Mouse (Mus musculus) left cerebral cortex, adult 18-20 months (tissue): ENCODE measurements around the gene Dhrs11. TPM values are rescaled to one million over a fixed set of nuclear protein-coding genes. Genes with fewer than 3 reads are reported as not detected.
A peak's percentile ranks its signal among the peaks of the same experiment; 100 is the strongest.
"Not testable (repeated sequence)": the region's sequence is repeated elsewhere in the genome, so short reads cannot be mapped to it uniquely, and the experiment has no call there.

ENCODE experiments used
- DNase-seq, 2 experiments: peaks; one replicate each; pipeline ENCODE4 v3.0.0; 2021 to 2022; ENCODE audit warnings: low spot score in 2 of 2, mixed read lengths in 1 of 2
- long read RNA-seq, 2 experiments: library from polyadenylated mRNA; stranded (forward); transcript quantifications; one replicate each; pipeline ENCODE4 v2.0.0; 2021
- total RNA-seq, 2 experiments: library from RNA; stranded (reverse); gene quantifications; 2 replicates each; pipeline ENCODE4 v1.2.3; 2021

Dhrs11 gene
- total RNA-seq, result 1 to 10 TPM; 7.9 to 8.4 TPM
- long read RNA-seq, experiment 1, transcript Dhrs11-201 (7 exons, 1,254 nt), result major isoform, 5 of 11 reads
- long read RNA-seq, experiment 1, partial matches to known transcripts, result 0 of 11 reads
- long read RNA-seq, experiment 1, other reads (novel, unspliced or antisense), result 6 of 11 reads
- long read RNA-seq, experiment 2, transcript Dhrs11-201 (7 exons, 1,254 nt), result major isoform, 7 of 14 reads
- long read RNA-seq, experiment 2, partial matches to known transcripts, result 2 of 14 reads
- long read RNA-seq, experiment 2, other reads (novel, unspliced or antisense), result 5 of 14 reads

- peak; percentile 81 to 86 for DNase-seq
These were observed at the start of gene Dhrs11 for GRCm38 (mm10) chr11:84828516-84829399. TSS of gene Dhrs11 (minus strand) at chr11:84828994.

GRCm38 (mm10) chr11:84876020-84876419 lies 47.2 kb upstream of the Dhrs11 start:
- not testable (repeated sequence) for DNase-seq

GRCm38 (mm10) chr11:84873042-84873833 lies 44.4 kb upstream of the Dhrs11 start:
- no peak for DNase-seq

- DNase-seq, result no peak
These were observed 42.8 kb upstream of the Dhrs11 start for GRCm38 (mm10) chr11:84871548-84872069.

- peak in 1 of 2 experiments; percentile 18 for DNase-seq
These were observed 42.3 kb upstream of the Dhrs11 start for GRCm38 (mm10) chr11:84871046-84871445.

GRCm38 (mm10) chr11:84870337-84871043 lies 41.7 kb upstream of the Dhrs11 start, which contains the start of gene Ggnbp2:
TSS of gene Ggnbp2 (minus strand) at chr11:84870817.
- DNase-seq, result peak; percentile 82 to 89

- DNase-seq, result peak; percentile 83 to 92
These were observed 40.9 kb upstream of the Dhrs11 start for GRCm38 (mm10) chr11:84869537-84870232.

GRCm38 (mm10) chr11:84868786-84869259 lies 40.0 kb upstream of the Dhrs11 start:
- no peak for DNase-seq

GRCm38 (mm10) chr11:84867586-84867985 lies 38.8 kb upstream of the Dhrs11 start:
- DNase-seq, result no peak

GRCm38 (mm10) chr11:84865268-84865667 lies 36.5 kb upstream of the Dhrs11 start:
- DNase-seq, result no peak

GRCm38 (mm10) chr11:84855285-84855684 lies 26.5 kb upstream of the Dhrs11 start:
- DNase-seq, result no peak

GRCm38 (mm10) chr11:84847475-84848090 lies 18.8 kb upstream of the Dhrs11 start:
- no peak for DNase-seq

- DNase-seq, result no peak
These were observed 18.1 kb upstream of the Dhrs11 start for GRCm38 (mm10) chr11:84846741-84847474.

GRCm38 (mm10) chr11:84839330-84839729 lies 10.5 kb upstream of the Dhrs11 start:
- no peak for DNase-seq

GRCm38 (mm10) chr11:84829495-84829894 lies 701 bp upstream of the Dhrs11 start:
- DNase-seq, result not testable (repeated sequence)

GRCm38 (mm10) chr11:84827901-84828503 lies 792 bp downstream of the Dhrs11 start:
- DNase-seq, result no peak

- no peak for DNase-seq
These were observed 1.3 kb downstream of the Dhrs11 start for GRCm38 (mm10) chr11:84827492-84827891.

- DNase-seq, result peak; percentile 51 to 56
These were observed 2.6 kb downstream of the Dhrs11 start for GRCm38 (mm10) chr11:84826185-84826584.
